Mouse (Mus musculus) spleen, postnatal 14 days (tissue): Measurements from ENCODE around the gene Lyve1.

Experiments
- DNase-seq, 2 experiments: peaks; one replicate each; pipeline ENCODE4 v3.0.0; 2021 to 2022; ENCODE audit warnings: low spot score in 2 of 2

Lyve1 gene

DNA sequence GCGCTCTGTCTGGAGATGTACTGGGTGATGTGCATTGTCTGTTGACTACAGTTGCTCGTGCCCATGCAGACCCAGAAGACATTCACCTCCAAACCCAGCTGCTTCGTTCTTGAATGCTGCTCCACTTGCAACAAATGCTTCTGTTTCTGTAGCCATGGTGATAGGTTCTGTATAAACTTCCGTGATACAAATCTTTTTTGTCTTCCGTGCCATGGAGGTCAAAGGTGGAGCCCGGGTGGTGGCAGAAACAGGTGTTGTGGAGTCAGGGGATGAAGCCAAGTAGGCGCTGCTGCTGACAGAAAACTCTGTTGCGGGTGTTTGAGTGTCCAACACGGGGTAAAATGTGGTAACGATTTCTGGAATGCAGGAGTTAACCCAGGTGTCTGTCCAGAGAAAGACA, 9.4 kb downstream of the Lyve1 start:
- no peak for DNase-seq

DNA sequence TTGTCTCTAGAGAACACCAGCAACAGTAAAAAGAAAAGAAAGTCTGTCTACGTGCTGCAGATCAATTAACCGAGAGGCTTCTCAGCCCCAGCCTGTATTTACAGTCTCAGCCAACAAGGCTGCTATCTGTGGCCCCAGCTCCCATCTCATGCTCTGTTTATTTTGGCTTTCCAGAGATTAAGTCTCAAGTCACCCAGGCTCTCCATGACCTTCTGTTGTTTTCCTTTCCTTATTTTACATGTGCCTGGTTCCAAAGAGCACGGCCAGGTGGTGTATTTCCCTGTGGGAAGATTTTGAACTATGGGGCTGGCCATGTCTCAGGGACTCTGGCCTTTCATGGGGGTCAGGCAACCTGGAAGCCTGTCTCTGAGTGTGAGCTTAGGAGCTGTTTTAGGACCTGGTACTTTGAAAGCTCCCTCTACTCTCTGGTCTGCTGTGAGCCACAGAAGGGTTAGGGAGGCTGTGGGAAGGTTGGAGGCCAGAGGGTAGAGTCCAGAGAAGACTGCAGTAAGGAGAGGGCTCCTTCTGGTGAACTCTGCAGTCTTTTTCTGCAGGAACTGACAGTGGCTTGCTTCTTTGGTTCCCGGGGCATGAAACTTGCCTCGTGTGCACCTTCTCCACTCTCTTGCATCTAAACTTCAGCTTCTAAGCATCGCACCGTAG, 11.4 kb downstream of the Lyve1 start:
- no peak for DNase-seq

DNA sequence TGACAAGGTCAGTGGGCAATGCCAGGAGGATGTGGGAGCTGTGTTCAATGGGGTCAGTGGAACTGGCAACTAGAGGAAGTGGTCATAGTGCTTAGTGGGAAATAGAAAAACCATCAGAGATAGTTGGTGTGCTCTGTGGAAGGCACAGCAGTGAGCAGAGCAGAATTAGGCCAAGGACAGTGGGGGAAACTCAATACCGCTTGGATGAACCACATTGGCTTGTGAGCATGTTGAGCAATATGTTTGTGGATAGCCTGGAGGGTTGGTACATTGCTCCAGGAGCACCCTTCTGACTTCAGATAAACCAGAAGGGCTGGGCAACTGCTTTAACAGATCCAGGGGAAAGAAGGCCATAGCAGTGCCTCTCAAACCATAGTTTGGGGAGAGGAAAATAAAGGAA, 14.7 kb downstream of the Lyve1 start:
- DNase-seq: no peak

DNA sequence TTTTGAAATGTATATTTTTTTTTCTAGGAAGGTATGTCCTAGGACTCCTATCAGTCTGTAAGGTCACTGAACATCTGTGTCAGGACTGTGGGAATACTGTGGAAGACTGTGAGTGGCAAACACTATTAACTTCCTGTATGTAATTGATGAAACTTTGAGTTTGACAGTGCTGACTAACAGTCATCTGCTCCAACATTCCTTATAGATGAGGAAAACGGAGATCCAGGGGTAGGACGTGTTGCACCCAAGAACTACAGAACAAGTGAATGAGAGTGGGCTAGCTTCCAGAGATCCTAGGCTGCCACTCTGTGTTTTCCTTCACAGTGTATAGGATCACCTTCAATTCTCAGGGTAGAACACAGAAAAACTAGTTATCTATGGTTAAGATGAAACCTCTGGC, 15.7 kb downstream of the Lyve1 start:
- no peak for DNase-seq

DNA sequence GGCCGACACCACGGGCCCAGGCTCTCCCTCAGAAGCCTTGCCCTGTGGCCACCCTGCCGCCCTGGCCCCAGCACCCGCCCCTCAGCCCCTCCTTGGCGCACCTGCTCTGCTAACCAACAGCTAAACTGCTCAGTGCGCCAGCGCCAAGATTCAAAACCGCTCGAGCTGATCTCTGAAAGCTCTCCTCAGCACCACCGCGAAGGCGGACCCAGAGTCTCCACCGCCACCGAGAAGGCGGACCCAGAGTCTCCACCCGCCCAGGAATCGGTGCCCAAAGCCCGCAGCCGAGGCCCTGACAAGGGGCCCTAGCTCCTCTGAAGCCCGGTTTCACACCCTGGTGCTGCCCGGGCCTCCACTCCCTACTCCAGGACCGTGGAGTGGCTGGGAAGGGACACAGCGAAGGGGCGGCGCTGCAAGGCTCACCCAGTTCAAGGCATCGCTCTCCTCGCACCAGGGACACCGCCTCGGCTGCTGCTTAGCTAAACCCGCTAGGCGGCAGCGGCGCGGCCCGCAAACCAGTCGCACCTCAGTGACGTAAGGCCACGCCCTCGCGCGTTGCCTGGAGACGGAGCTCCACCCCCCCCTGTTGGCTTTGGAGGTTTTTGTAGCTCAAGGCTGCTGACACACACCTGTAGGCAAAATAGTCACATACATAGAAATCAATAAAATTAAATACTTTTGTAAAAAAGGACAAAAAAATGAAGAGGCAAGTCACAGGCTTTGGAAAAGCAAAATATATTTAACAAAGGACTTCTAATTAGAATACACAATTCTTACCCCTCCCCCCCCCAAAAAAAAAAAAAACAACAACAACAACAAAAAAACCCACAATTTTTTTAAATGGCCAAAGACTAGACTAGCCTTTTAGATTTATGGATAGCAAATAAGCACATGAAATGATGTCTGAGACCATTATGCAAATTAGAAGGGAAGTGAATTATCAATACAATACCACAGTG, 18.8 kb downstream of the Lyve1 start, which contains the start of gene Rnf141:
Gene Rnf141, minus strand, starts transcription at position 542 of the 959 bp plus-strand sequence.
- peak; percentile 88 to 95 for DNase-seq

DNA sequence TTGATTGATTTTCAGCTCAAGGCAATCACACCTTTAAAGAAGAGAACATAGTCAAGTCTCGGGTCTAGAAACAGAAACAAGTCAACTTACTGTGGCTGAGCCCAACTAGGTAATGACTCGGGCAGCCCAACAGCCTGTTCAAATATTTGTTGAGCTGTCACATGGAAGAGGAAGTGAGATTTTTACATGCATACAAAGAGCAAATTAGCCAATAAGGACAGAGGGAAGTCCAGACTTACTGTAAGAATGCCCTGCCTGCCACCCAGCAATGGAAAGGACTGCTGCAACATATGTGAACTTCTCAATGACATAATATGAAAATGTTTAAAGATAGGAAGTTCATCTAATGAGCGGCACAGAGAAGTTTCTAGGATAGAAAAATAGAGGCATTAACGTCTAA, 22.7 kb downstream of the Lyve1 start:
- no peak for DNase-seq

DNA sequence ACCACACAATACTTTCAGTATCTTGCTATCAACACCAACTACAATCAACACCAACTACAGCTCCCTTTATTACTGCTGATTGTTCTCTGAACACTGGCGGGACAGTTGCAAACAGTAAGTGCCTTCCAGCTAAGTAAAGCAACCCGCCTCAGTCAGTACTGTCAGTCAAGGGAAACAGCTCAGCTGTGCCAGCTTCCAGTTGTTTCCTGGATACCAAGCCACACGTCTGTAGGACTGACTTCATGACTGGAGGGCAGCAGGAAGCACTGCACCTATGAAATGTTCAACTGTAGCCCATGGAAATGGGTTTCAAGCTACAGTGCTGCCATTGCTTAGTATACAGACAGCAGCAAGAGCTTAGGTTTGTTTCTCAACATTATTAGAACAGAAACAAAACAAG, 28.5 kb downstream of the Lyve1 start:
- no peak for DNase-seq

DNA sequence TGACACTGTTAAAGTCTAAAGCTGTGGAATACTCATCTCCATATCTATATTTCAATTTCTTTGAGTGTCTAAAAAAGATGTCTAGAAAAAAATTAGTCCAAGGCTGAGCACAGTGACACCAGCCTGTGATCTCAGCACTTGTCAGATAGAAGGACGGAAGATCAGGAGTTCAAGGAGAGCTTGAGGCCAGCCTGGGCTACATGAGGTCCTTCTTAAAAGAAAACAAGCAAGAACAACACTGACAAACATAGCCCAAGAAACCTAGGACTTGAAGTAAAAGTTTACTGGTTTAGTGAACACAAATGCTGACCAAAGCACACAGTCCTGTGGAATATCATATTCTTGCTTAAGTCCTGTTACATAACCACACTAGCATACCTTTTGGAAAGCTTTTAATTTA, 29.0 kb downstream of the Lyve1 start:
- DNase-seq: no peak

DNA sequence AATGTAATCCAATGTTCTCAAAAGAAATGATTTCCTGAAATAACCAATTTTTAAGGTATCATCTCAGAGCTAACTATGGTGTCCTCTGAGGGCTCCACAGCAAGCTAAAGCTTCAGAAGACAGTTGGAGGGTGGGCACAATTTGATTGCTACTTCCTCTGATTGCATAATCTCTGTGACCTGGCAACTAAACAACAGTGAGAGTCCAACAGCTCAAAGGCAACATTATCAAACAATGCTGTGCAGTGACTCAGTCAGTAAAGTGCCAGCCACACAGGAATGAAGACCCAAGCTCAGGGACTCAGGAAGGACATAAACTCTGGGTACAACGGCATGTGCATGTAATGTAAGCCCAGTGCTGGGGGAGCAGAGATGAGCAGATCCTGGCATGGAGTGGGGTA, 30.0 kb downstream of the Lyve1 start:
- no peak for DNase-seq

DNA sequence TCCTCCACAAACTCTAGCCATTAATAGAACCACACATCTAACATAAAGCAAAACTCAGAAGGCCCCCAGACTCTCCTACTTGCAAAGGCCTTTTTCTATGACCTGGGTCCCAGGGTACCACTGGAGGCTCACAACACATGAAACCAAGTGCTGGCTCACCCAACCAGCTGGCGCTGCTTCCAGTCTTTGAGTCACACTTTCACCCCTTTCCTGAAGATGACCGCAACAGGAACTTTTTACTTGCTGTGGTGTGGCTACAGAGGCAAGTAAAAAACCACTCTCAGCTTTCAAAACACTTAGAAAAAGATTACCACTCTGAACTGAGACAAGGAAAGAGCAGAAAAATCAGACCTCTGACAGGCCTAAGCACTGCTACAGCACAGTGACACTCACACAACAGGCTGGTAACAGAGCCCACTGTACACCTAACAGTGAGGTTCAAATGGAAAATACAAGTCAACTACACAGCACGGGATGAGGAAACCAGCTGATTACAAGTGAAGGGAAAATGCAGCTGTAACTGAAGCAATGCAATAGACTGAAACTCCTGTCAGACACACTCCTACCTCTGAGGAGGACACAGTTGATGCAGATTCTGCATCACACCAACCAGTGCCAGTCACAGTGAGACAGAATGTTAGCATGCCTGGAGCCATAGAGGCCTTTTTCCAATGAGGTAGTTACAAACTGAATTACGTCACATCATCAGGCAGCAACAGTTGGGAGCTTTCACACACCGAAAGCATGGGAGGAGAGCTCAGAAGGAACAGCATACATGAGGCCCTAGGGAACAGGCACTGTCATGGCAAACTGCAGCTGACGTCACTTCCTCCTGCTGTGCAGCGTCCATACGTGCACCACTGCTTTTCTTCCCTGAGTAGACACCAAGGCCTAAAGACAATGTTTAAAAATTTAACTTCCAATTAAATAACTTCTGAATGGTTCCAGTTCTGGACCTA, 38.8 kb downstream of the Lyve1 start:
- no peak for DNase-seq

DNA sequence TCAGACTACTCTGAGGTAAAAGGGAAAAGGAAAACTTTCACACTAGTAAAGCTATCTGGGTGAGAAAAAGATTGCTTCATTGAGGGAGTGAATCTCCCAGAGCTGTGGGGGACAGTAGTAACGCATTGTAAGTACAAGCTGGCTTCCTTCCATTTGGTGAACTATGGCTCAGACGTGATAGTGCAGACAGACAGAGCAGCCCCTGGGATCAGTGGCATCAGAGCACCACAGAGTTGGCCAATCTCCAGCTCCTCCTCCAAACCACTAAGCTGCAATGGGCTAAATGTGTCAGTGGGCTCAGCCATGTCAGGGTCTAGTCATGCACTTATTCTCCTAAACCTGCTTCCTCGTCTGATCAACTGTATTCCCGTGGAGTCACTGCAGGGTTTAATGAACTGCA, 39.4 kb downstream of the Lyve1 start:
- DNase-seq: no peak

DNA sequence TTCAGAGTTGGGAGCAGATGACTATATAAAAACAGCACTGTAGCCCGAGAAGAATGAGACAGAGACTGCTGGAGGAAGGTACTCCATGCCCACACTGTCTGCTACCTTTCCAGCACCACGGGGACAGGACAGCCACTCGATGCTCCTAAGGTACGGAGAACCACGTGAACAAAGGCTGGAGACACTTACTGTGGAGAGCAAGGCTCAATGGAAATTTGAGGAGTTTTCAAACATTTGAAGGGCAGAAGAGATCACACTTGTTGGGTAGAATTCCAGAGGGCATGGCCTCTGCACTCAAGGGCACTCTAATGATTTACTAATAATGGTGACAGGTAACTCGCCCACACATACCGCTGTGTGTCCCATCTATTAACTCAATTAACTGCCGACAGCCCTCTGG, 40.0 kb downstream of the Lyve1 start:
- no peak for DNase-seq

DNA sequence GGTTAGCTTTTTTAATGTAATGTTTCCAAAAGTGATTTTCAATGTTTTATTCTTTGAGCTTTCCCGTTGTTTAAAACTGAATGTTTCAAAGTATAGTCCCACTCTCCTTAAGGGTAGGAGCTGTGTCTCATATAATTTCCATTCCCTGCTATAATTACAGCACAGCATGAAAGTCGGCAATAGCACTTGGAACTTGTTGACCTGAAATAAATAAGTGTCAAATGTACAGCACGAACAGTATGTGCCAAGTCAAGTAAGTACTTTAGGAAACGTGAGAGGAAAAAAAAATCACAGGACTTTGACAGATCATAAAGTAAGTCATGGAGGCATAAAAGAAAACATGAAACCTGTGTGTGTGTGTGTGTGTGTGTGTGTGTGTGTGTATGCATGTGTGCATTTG, 41.0 kb downstream of the Lyve1 start:
- no peak for DNase-seq

DNA sequence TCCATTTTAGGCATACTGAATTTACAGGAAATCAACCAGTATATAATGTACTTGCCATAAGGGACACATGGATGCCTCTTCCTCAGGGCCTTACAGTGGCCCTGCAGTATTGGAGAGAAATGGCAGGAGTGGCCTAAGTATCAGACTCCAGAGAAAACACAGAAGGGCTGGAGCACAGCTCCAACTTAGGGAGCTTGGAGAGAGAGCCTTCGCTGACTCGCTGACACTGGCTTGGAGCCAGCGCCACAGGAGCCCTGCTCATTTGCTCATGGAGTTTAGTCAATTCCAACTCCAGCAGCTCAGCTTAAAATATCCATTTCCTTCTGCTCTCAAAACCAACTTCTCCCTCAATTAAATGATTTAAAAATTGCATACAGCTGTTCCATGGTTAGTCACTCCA, 41.4 kb downstream of the Lyve1 start:
- DNase-seq: no peak

DNA sequence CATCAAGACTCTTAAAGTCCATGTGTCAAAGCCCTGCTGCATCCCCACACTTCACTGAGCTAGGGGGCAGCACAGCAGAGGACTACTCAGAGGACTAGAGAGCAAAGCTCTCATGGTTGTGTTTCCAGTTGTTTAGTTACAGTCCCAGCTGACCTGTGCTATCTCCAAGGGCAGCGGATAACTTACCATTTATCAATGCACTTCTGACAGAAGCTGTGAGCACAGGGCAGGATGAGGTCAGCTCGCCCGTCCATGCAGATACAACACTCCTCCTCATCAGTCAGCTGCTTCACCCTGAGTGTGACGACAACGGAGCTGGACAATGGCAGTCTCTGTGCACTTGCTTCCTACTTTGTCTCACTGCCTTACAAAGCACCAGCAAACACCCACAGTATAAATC, 42.0 kb downstream of the Lyve1 start:
- no peak for DNase-seq

DNA sequence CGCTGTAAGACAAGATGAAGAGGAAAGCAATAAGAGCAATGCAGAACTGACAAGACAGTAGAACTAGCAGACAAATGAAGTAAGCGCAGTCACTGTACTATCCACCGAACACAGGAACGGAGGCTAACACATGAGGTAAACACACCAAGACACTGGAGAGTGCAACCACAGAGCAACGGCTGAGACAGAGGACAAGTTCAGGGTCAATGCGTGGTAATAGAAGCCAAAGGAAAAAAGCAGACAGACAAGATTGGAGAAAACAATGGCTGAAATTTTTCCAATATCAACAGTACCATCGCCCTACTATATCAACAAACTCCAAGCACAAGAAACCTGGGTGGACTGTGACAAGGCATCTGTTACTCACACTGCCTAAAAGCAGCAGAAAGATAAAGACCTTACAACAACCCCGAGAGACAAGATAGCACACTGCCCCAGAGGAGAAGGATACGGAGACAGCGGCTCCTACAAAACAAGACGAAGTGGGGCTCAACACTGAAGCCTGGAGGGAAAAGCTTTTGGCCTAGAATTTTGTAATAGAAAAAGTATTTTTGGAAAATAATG, 44.2 kb downstream of the Lyve1 start:
- no peak for DNase-seq

DNA sequence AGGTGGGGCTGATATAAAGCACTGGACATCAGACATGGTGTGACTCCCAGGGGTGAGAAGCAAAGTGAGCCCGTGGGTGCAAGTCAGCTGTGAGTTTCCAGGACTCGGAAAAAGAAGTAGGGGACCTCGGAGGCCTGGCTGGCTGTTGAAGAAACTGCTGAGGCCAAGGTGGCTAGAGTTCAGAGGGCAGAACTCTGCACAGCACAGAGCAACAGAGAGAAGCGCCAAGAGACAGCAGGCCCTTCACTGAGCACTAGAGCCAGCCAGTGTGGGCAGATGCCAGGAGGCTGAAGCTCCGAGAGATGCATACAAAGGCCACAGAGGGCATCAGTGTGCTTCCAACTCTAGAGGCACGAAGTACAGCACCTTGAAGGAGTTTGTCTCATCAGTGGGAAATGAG, 44.8 kb downstream of the Lyve1 start:
- no peak for DNase-seq

DNA sequence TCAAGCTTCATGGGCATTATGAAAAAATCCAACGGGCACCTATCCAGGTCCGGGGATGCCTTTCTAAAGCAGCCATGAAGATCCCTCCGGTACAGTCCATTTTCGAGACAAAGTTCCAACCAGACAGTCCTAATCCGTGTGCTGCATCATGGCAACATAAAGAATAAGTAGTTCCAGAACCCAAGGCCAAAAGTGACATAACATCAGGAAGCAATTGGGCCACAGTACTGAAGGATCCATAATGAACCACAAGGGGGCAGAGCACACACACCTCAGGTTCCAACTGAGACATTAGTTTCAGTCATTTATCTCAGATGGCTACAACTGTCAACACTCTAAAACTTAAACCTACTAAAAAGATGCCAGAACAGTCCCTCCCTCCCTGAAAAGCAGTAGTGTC, 47.0 kb downstream of the Lyve1 start:
- peak in 1 of 2 experiments; percentile 45 for DNase-seq

DNA sequence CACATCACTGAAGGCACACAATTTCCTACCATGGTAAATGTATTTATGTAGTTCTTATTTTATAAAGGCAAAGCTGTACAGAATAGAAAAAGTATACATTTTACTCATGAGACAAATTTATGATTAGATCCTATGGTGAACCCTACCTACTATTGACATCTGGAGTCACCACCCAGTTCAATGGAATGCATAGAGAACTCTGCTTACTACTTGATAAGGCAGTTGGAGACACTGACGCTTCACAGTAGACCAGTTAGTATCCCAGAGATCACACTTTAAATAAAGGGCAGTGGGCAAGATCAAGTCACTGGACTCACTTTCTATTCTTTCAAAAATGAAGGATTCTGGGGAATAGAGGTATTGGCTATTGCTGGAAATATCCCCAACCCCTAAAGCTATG, 49.1 kb downstream of the Lyve1 start:
- no peak for DNase-seq

DNA sequence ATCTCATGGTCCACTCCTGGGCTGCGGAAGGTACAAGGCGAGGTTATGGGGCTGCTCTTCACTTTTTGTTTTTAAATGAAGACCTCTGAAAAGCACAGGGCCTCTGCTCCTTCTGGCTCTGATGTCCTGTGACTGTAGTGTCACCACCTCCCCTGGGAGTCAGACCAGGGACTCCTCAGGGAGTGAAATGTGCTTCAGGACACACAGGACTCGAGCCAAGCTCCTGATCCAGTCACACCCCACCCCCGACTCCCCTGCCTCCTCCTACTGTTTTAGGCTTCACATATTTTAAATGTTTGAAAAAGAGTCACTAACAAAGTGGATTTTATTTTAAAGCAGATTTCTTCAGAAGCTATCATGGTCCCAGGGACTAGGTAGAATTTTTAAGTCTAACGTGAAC, 51.5 kb downstream of the Lyve1 start:
- DNase-seq: no peak

DNA sequence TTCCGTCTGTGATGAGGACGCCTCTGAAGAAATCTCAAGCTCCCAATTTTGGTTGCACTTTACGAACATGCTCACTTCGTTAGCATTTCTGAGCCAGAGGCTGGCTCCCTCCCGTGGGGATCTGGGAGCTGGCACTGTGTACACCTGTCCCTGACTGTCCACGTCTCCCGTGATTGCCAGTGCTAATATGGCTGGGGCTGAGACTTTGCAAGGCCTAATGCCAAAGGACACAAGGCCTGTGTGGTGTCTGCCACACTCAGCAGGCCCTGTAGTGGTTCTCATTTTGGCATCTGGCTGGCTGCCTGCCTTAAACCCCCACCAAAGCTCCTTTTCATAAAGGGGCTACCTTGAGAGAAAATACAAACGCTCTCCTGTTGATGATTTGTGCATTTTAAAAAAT, 52.0 kb downstream of the Lyve1 start:
- no peak for DNase-seq
